Mouse (Mus musculus): ENCODE data around the gene Mettl27. TPM values are rescaled to one million over a fixed set of nuclear protein-coding genes. Genes with fewer than 3 reads are reported as not detected.

The Mettl27 gene
- 6.5 and 6.8 TPM in 2 replicates for polyA plus RNA-seq (2015; fragmentation: Nextera tagmentation; extraction: Ambion mirVana)

DNA sequence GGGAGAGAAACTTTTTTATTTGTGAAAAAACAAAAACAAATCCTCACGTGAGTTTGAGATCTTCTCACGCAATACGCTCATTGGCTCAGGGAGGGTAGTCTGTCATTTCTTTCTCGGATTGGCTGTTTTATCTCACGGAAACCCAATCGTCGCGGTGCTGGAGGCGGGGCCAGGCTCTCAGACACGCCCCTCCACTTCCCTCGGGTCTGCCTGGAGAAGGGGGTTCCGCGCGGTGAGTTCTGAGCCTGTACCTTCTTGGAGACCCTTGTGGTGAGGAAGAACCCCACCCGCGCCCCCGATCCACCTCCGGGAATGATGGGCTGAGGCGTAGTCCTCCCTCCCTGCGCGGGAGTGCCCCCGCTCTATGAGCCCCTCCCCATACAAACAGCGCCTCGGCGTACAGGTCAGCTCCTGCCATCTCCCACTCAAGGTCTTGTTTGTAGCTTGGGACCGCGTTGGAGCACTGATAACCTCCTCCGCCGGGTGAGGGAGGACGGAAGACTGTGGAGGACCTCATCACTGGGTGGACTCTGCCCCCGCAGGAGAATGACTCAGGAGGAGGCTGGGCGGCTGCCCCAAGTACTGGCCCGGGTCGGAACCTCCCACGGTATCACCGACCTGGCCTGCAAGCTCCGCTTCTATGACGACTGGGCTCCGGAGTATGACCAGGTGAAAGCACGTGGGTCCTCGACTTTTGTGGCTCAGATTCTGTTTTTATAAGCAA is at the start of gene Mettl27:
TSS of gene Mettl27 (plus strand) at position 190 of the 724 bp plus-strand sequence.
- Histone ChIP-seq H3K4me2 (peak within 1 kb of the TSS; percentile 99), H3K9ac (peak within 1 kb of the TSS; percentile 66), H3K36me3 (no peaks in the 10 kb centered on the region), H3K4me1 (replicated peaks) (peaks cover 6% of the 10 kb centered on the region), H3K4me3 (peak within 1 kb of the TSS; percentile 83), H3K27ac (replicated peaks) (peak within 1 kb of the TSS; percentile 58), H3K9me3 (no peaks in the 10 kb centered on the region), H3K27me3 (no peaks in the 10 kb centered on the region)
- WGBS: under 1% methylated on average over 41 of the region's 41 CpGs
- ATAC-seq (ENCODE audit: low FRiP score, low read depth): peak; percentile 98

GRCm38 (mm10) chr5:134883077-134883476 is 49.1 kb upstream of the Mettl27 start:
- no peak overlapping the region for H3K4me2 ChIP-seq
- H3K36me3 ChIP-seq: no peaks in the 10 kb centered on the region
- no peaks in the 10 kb centered on the region for H3K27me3 ChIP-seq
- no peak overlapping the region for H3K4me3 ChIP-seq
- H3K27ac ChIP-seq (replicated peaks): no peak overlapping the region
- ATAC-seq (ENCODE audit: low FRiP score, low read depth): no peak
- H3K9ac ChIP-seq: no peak overlapping the region
- 47% methylated on average over 3 of the region's 3 CpGs for WGBS
- no peaks in the 10 kb centered on the region for H3K4me1 ChIP-seq (replicated peaks)
- H3K9me3 ChIP-seq: 0 out of 2 replicates have a peak, but pooled peaks cover 3% of the 10 kb centered on the region

DNA sequence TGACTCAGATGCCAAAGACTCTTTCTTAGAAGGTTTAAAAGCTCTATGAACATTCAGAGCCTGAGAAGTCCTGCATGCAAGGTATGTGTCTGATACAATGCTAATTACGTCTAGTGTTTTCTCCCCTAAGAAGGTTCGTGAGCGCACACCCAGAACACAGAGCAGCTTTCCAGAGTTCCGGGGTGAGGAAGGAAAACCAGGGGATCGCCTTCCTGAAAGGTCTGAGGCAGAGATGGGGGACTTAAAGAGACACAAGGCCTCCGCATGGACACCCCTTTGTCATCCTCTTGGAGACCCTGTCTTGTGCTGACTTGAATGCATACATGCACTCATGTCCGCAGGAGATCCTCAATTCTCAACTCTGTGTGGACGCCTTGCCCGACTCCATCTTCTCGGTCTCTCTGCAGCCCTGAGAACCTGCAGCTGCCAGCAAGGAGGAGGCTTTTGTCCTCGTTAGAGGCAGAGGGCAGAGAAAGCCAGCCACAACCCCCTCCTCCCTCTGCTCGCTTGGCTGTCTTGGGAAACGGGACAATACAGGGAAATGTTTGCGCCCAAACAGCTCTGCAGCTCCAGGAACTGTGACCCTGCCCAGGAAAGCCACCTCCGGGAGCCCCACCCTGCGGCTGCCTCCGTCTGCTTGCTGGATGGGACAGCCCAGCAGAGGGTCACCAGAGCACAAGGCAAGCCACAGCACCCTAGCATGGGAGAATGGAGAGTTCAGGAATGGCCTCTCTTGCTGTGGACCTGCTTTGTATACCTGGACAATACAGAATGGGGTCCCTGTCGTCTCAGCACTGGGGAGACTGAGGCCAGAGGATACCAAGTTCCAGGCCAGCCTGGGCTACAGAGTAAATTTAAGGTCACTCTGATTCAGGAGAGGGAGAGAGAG is 44.5 kb upstream of the Mettl27 start:
- Histone ChIP-seq H3K4me2 (no peak overlapping the region), H3K36me3 (no peaks in the 10 kb centered on the region), H3K27ac (replicated peaks) (no peak overlapping the region; the same call in 1 of the 2 replicates), H3K27me3 (no peaks in the 10 kb centered on the region), H3K4me1 (replicated peaks) (no peaks in the 10 kb centered on the region), H3K4me3 (no peak overlapping the region), H3K9ac (no peak overlapping the region), H3K9me3 (no peaks in the 10 kb centered on the region)
- 48% methylated on average over 18 of the region's 18 CpGs for WGBS
- no peak for ATAC-seq (ENCODE audit: low FRiP score, low read depth)

DNA sequence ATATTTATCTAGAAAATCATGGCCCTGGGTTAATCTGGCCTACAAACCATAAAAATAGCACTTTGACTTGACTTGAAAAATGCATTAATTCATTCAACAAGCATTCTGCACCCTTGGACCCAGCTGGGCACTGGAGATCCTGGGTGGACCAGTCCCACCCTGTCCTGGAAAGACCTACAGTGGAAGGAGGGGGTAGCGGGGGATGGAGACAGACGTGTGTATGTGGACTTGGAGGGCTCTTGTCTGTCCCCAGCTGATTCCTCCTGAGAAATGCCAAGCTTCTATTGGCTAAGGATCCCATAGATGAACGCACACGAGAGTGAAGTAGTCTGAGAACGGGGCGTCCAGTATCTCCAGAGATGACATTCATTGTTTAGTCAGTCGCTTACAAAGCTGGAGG is 43.7 kb upstream of the Mettl27 start:
- Histone ChIP-seq H3K4me3 (no peak overlapping the region), H3K36me3 (no peaks in the 10 kb centered on the region), H3K4me2 (no peak overlapping the region), H3K9ac (no peak overlapping the region), H3K4me1 (replicated peaks) (no peaks in the 10 kb centered on the region), H3K27ac (replicated peaks) (no peak overlapping the region), H3K9me3 (no peaks in the 10 kb centered on the region), H3K27me3 (no peaks in the 10 kb centered on the region)
- 88% methylated on average over 7 of the region's 7 CpGs for WGBS
- no peak for ATAC-seq (ENCODE audit: low FRiP score, low read depth)

DNA sequence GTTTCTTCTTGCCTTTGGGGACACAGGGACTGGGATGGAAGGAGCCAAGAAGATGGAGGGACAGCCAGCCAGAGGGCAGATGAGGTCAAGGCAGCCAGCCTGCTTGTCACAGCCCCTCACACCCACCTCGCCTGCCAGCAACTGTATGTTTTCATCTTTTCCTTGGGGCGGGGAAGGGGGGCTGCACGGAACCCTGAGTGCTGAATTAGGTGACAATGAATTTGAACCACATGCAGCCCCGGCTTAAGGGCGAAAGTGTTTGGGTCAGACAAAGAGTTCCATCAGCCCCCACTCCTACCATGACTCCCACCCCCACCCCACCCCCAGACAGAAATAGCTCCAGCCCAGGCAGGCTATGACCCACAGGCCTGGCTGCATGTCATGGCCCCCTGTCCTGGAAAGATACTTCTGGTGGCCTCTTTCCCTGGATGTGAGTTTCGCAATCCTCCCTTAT is 41.5 kb upstream of the Mettl27 start:
- no peaks in the 10 kb centered on the region for H3K9me3 ChIP-seq
- H3K27ac ChIP-seq (replicated peaks): no peak overlapping the region
- WGBS: 83% methylated on average over 6 of the region's 6 CpGs
- ATAC-seq (ENCODE audit: low FRiP score, low read depth): no peak
- H3K9ac ChIP-seq: no peak overlapping the region
- H3K4me3 ChIP-seq: no peak overlapping the region
- no peaks in the 10 kb centered on the region for H3K4me1 ChIP-seq (replicated peaks)
- no peak overlapping the region for H3K4me2 ChIP-seq
- no peaks in the 10 kb centered on the region for H3K27me3 ChIP-seq
- H3K36me3 ChIP-seq: no peaks in the 10 kb centered on the region

DNA sequence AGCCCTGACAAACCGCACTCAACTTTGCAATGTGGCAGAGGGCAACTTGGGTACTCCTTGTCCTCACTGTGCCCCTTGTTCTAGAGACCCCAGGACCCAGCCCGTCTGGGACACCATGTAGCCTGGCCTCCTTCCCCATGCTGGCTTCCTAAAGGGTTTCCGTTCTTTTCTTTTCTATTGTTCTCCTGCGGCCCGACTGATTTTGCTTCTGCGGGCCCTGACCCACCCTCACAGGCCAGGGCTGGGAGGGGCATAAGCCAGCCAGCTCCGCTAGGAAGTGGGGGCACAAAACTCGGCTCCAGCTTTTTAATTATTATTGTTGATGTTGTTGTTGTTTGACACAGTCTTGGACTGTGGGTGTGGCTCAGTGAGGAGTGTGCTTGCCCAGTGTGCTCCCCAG is 40.6 kb upstream of the Mettl27 start:
- Histone ChIP-seq H3K27ac (replicated peaks) (no peak overlapping the region), H3K4me3 (no peak overlapping the region), H3K36me3 (no peaks in the 10 kb centered on the region), H3K9ac (no peak overlapping the region), H3K9me3 (no peaks in the 10 kb centered on the region), H3K4me1 (replicated peaks) (no peaks in the 10 kb centered on the region), H3K27me3 (no peaks in the 10 kb centered on the region), H3K4me2 (no peak overlapping the region)
- no peak; the same call in 1 of the 2 replicates for ATAC-seq (ENCODE audit: low FRiP score, low read depth)
- 54% methylated on average over 8 of the region's 8 CpGs for WGBS

DNA sequence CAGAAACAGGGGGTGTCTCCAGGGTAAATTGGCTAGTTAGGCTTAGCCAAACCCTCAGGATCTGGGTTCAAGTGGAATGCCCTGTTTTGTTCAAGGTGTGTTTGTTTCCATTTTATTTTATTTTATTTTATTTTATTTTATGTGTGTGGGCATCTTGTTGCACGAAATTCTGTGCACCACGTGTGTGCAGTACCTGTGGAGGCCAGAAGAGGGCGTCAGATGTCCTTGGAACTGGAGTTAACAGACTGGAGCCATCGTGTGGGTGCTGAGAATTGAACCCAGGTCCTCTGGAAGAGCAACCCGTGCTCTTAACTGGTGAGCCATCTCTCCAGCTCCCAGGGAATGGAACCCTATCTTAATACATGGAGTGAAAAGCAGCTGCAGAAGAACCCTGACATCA is 39.5 kb upstream of the Mettl27 start:
- Histone ChIP-seq H3K4me1 (replicated peaks) (no peaks in the 10 kb centered on the region), H3K36me3 (no peaks in the 10 kb centered on the region), H3K4me3 (no peak overlapping the region), H3K4me2 (no peak overlapping the region), H3K9ac (no peak overlapping the region), H3K9me3 (no peaks in the 10 kb centered on the region), H3K27me3 (no peaks in the 10 kb centered on the region), H3K27ac (replicated peaks) (no peak overlapping the region)
- WGBS: 83% methylated on average over 5 of the region's 5 CpGs
- no peak for ATAC-seq (ENCODE audit: low FRiP score, low read depth)

DNA sequence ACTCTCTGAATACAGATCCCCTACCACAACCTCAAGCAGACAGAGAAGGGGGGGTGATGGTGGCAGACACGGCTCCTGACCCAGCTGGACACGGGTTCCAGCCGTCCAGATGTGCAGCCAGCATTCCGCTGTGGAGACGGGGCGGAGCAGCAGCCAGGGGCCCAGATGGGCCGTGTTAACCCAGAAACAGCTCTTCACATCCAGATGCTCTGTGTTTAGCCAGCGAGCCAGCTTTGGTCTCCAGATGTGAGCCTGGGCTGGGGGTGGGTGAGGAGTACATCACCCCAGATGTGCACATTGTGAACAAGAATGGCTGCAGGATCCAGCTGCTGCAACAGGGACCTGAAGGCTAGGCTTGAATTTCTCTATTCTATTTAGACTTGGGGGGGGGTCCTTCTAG is 36.9 kb upstream of the Mettl27 start:
- ATAC-seq (ENCODE audit: low FRiP score, low read depth): no peak
- H3K27ac ChIP-seq (replicated peaks): no peak overlapping the region
- WGBS: 77% methylated on average over 8 of the region's 8 CpGs
- no peaks in the 10 kb centered on the region for H3K4me1 ChIP-seq (replicated peaks)
- no peak overlapping the region for H3K9ac ChIP-seq
- H3K4me2 ChIP-seq: no peak overlapping the region
- no peaks in the 10 kb centered on the region for H3K9me3 ChIP-seq
- no peaks in the 10 kb centered on the region for H3K36me3 ChIP-seq
- no peak overlapping the region for H3K4me3 ChIP-seq
- no peaks in the 10 kb centered on the region for H3K27me3 ChIP-seq

GRCm38 (mm10) chr5:134896965-134897364 is 35.2 kb upstream of the Mettl27 start:
- H3K36me3 ChIP-seq: no peaks in the 10 kb centered on the region
- WGBS: 71% methylated on average over 8 of the region's 8 CpGs

GRCm38 (mm10) chr5:134897596-134897995 is 34.6 kb upstream of the Mettl27 start:
- no peak overlapping the region for H3K9ac ChIP-seq
- no peaks in the 10 kb centered on the region for H3K9me3 ChIP-seq
- H3K36me3 ChIP-seq: no peaks in the 10 kb centered on the region
- H3K27me3 ChIP-seq: no peaks in the 10 kb centered on the region
- H3K4me1 ChIP-seq (replicated peaks): peaks cover 7% of the 10 kb centered on the region
- WGBS: 78% methylated on average over 17 of the region's 17 CpGs
- no peak overlapping the region for H3K4me2 ChIP-seq
- ATAC-seq (ENCODE audit: low FRiP score, low read depth): no peak
- H3K4me3 ChIP-seq: no peak overlapping the region
- no peak overlapping the region for H3K27ac ChIP-seq (replicated peaks)

More at GRCm38 (mm10) chr5:134896965-134897364, 35.2 kb upstream of the Mettl27 start:
- Histone ChIP-seq H3K27ac (replicated peaks) (no peak overlapping the region), H3K9ac (no peak overlapping the region), H3K27me3 (no peaks in the 10 kb centered on the region), H3K4me3 (no peak overlapping the region), H3K4me2 (no peak overlapping the region), H3K9me3 (no peaks in the 10 kb centered on the region), H3K4me1 (replicated peaks) (peaks cover 7% of the 10 kb centered on the region)
- no peak for ATAC-seq (ENCODE audit: low FRiP score, low read depth)

GRCm38 (mm10) chr5:134901012-134901643 is 31.0 kb upstream of the Mettl27 start:
- no peak overlapping the region for H3K9ac ChIP-seq
- no peak overlapping the region for H3K4me3 ChIP-seq
- no peaks in the 10 kb centered on the region for H3K27me3 ChIP-seq
- H3K27ac ChIP-seq (replicated peaks): no peak overlapping the region
- H3K36me3 ChIP-seq: no peaks in the 10 kb centered on the region
- WGBS: 42% methylated on average over 12 of the region's 12 CpGs
- ATAC-seq (ENCODE audit: low FRiP score, low read depth): peak; percentile 42; the same call in 1 of the 2 replicates
- H3K4me1 ChIP-seq (replicated peaks): peaks cover 7% of the 10 kb centered on the region
- H3K9me3 ChIP-seq: no peaks in the 10 kb centered on the region
- H3K4me2 ChIP-seq: no peak overlapping the region

DNA sequence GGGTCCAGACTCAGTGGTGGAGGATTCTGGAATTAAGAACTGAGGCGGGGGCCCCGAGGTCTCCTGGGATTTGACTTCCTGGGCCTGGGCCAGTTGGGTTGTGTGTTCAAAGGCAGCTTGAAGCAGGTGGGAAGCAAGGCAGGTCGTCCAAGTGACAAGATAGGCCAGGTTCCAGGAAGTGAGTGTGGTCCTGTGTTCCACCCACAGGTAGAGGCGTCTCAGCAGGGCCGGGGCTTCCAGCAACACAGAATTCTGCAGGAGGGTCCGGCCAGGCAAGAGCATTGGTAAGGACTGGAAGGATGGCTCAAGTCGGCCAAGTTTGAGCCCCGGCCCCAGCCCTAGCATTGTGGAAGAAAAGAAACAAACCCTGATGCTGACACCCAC is 30.5 kb upstream of the Mettl27 start:
- no peak overlapping the region for H3K27ac ChIP-seq (replicated peaks)
- WGBS: 81% methylated on average over 8 of the region's 8 CpGs
- ATAC-seq (ENCODE audit: low FRiP score, low read depth): no peak

More for the DNA sequence above, 30.5 kb upstream of the Mettl27 start:
- H3K4me1 ChIP-seq (replicated peaks): peaks cover 7% of the 10 kb centered on the region
- no peaks in the 10 kb centered on the region for H3K27me3 ChIP-seq
- H3K36me3 ChIP-seq: no peaks in the 10 kb centered on the region
- H3K4me2 ChIP-seq: no peak overlapping the region
- no peak overlapping the region for H3K9ac ChIP-seq
- no peak overlapping the region for H3K4me3 ChIP-seq
- H3K9me3 ChIP-seq: no peaks in the 10 kb centered on the region
